In the genomic region with DNA sequence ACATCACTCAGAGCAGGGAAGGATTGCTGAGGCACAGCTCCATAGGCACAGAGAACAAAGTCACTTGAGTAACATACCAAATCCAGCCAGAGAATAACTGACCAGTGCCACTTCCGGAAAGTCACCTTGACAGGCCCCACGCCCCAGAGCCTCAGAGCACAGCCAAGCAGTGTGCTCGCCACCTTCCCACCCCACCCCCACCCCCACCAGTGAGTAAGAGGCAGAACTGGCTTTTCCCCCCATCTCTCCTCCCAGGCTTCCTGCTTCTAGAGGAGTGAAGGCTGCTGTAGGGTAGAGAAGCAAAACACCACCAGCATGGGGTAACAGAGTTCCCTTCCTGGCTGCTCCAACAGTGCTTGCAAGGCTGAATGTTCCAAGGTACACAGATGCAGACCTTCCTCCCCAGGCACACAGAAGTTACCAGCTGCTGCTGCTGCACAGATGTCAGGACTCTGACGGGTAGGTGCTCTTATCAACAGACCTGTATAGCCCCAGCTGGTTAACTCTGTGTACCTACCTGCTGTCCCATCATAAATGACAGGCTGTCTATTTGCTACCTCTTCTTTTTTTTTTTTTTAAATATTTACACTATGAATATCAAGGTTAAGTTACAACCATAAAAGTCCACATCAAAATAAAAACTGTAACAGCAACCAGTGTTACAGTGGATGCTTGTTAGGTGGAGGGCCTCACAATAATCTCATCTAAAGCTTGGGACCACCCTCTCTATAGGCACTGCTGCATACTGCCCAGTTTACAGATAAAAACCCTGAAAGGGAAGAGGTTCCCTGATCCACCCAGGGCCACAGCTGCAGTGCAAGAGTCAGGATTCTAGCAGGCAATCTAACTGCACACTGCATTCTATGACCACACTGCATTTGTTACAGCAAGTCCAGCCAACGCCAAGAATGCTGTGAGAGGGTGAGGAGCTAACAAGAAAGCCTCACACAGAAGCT, we compare ENCODE assay signal across 12 mouse cellular contexts. TPM values are rescaled to one million over a fixed set of nuclear protein-coding genes. Genes with fewer than 3 reads are reported as not detected.
DNase-seq lines count a peak whose midpoint lies in the region; ATAC-seq and TF ChIP-seq lines count a peak whose summit lies in the region.
"Had no signal": no experiment of that assay in that cellular context is flagged by ENCODE, and none has a peak within 500 bp of the region (broad histone marks: within the 10 kb centered on the region; RNA-seq: fewer than 3 reads in every experiment).

No protein-coding gene starts in this region.

- H3K9ac ChIP-seq in liver, embryonic 11.5 days (ENCODE audit: low read depth, low read length) = no peak overlapping the region
- no peak overlapping the region for H3K9ac ChIP-seq in liver, postnatal 0 days (replicated peaks)
- H3K9ac ChIP-seq in stomach, embryonic 16.5 days (ENCODE audit: low read length) = no peak overlapping the region
- no peak overlapping the region for H3K9ac ChIP-seq in midbrain, postnatal 0 days (replicated peaks; ENCODE audit: low read length, poor library complexity, severe bottlenecking)
- H3K9ac ChIP-seq: limb, embryonic 15.5 days had no signal

- 62% methylated on average over 5 of the region's 5 CpGs for WGBS in liver, embryonic 11.5 days
- WGBS in liver, postnatal 0 days (ENCODE audit: insufficient replicate concordance) = 52% methylated on average over 5 of the region's 5 CpGs
- WGBS in stomach, embryonic 16.5 days = 47% methylated on average over 5 of the region's 5 CpGs
- WGBS in midbrain, embryonic 10.5 days = 77% methylated on average over 5 of the region's 5 CpGs
- 82% methylated on average over 5 of the region's 5 CpGs for WGBS in midbrain, postnatal 0 days

- H3K27ac ChIP-seq in liver, embryonic 11.5 days (ENCODE audit: low read depth, low read length) = no peak overlapping the region
- H3K27ac ChIP-seq in liver, postnatal 0 days (ENCODE audit: low read depth) = no peak overlapping the region
- H3K27ac ChIP-seq in stomach, embryonic 16.5 days (ENCODE audit: low read length) = 0 out of 2 replicates have a peak overlapping the region, but pooled peaks have one; percentile 18
- no peak overlapping the region for H3K27ac ChIP-seq in midbrain, embryonic 10.5 days (replicated peaks)
- no peak overlapping the region for H3K27ac ChIP-seq in midbrain, postnatal 0 days (ENCODE audit: low read depth, low read length)
- H3K27ac ChIP-seq: forebrain, embryonic 10.5 days; limb, embryonic 15.5 days had no signal

- no peaks in the 10 kb centered on the region for H3K9me3 ChIP-seq in liver, embryonic 11.5 days (ENCODE audit: control insufficient read depth, low read length)
- H3K9me3 ChIP-seq in liver, postnatal 0 days (ENCODE audit: low read length) = no peaks in the 10 kb centered on the region
- H3K9me3 ChIP-seq in stomach, embryonic 16.5 days (replicated peaks; ENCODE audit: control insufficient read depth, low read length) = no peaks in the 10 kb centered on the region
- no peaks in the 10 kb centered on the region for H3K9me3 ChIP-seq in midbrain, embryonic 10.5 days (replicated peaks)
- no peaks in the 10 kb centered on the region for H3K9me3 ChIP-seq in midbrain, postnatal 0 days (ENCODE audit: low read length)
- H3K9me3 ChIP-seq: forebrain, embryonic 10.5 days; limb, embryonic 15.5 days had no signal

- no peaks in the 10 kb centered on the region for H3K4me1 ChIP-seq in liver, embryonic 11.5 days (replicated peaks; ENCODE audit: control insufficient read depth, insufficient read depth, low read length)
- H3K4me1 ChIP-seq in liver, postnatal 0 days (ENCODE audit: insufficient read depth) = no peaks in the 10 kb centered on the region
- 0 out of 2 replicates have a peak, but pooled peaks cover 4% of the 10 kb centered on the region for H3K4me1 ChIP-seq in stomach, embryonic 16.5 days (ENCODE audit: control insufficient read depth, insufficient read depth, low read length)
- no peaks in the 10 kb centered on the region for H3K4me1 ChIP-seq in midbrain, embryonic 10.5 days
- no peaks in the 10 kb centered on the region for H3K4me1 ChIP-seq in midbrain, postnatal 0 days (ENCODE audit: insufficient read depth, low read length)
- H3K4me1 ChIP-seq: forebrain, embryonic 10.5 days; limb, embryonic 15.5 days had no signal

- peak; percentile 58 for ATAC-seq in liver, embryonic 11.5 days (replicated peaks; ENCODE audit: low FRiP score)
- ATAC-seq in liver, postnatal 0 days = no peak
- peak; percentile 65 for ATAC-seq in stomach, embryonic 16.5 days (ENCODE audit: insufficient read depth, low FRiP score)
- no peak for ATAC-seq in frontal cortex, adult (ENCODE audit: low TSS enrichment)
- ATAC-seq in midbrain, postnatal 0 days (ENCODE audit: low FRiP score) = no peak
- ATAC-seq: midbrain, embryonic 16.5 days had no signal

- DNase-seq in liver, embryonic 11.5 days (ENCODE audit: low spot score) = no peak
- no peak for DNase-seq in liver, postnatal 0 days
- peak; percentile 16 for DNase-seq in T-cell, adult 2 months (ENCODE audit: low spot score)
- DNase-seq in kidney, adult 9 months = peak; percentile 12
- DNase-seq in midbrain, embryonic 10.5 days (ENCODE audit: low spot score) = no peak
- no peak for DNase-seq in midbrain, postnatal 0 days (ENCODE audit: low spot score)

- H3K4me2 ChIP-seq in liver, embryonic 11.5 days = no peak overlapping the region
- no peak overlapping the region for H3K4me2 ChIP-seq in liver, postnatal 0 days (ENCODE audit: low read depth, low read length)
- H3K4me2 ChIP-seq in stomach, embryonic 16.5 days (ENCODE audit: low read depth, low read length) = no peak overlapping the region
- no peak overlapping the region for H3K4me2 ChIP-seq in midbrain, postnatal 0 days (ENCODE audit: low read depth, low read length, poor library complexity, severe bottlenecking)
- H3K4me2 ChIP-seq: limb, embryonic 15.5 days had no signal

- H3K27me3 ChIP-seq in liver, embryonic 11.5 days (replicated peaks; ENCODE audit: control insufficient read depth, insufficient read depth, low read length) = no peaks in the 10 kb centered on the region
- H3K27me3 ChIP-seq in liver, postnatal 0 days (ENCODE audit: insufficient read depth, low read length) = no peaks in the 10 kb centered on the region
- no peaks in the 10 kb centered on the region for H3K27me3 ChIP-seq in stomach, embryonic 16.5 days (ENCODE audit: control insufficient read depth, insufficient read depth, low read length)
- no peaks in the 10 kb centered on the region for H3K27me3 ChIP-seq in midbrain, embryonic 10.5 days (ENCODE audit: low read depth, poor library complexity, severe bottlenecking)
- no peaks in the 10 kb centered on the region for H3K27me3 ChIP-seq in midbrain, postnatal 0 days (ENCODE audit: insufficient read depth, low read length)
- H3K27me3 ChIP-seq: CH12.LX; limb, embryonic 15.5 days had no signal

- no peak for TF ChIP-seq EP300 in liver, postnatal 0 days (IDR thresholded peaks at IDR 0.05; ENCODE audit: low read depth)

- TF ChIP-seq CTCF in liver, postnatal 0 days (IDR thresholded peaks at IDR 0.05; ENCODE audit: low read depth) = no peak
- no peak for TF ChIP-seq CTCF in midbrain, postnatal 0 days (IDR thresholded peaks at IDR 0.05)

- H3K36me3 ChIP-seq in liver, embryonic 11.5 days (ENCODE audit: control insufficient read depth, insufficient read depth, low read length) = peaks cover 13% of the 10 kb centered on the region
- peaks cover 63% of the 10 kb centered on the region for H3K36me3 ChIP-seq in liver, postnatal 0 days (replicated peaks; ENCODE audit: insufficient read depth, low read length)
- H3K36me3 ChIP-seq in stomach, embryonic 16.5 days (ENCODE audit: control insufficient read depth, insufficient read depth, low read length) = peaks cover 18% of the 10 kb centered on the region
- peaks cover 67% of the 10 kb centered on the region for H3K36me3 ChIP-seq in midbrain, embryonic 10.5 days
- H3K36me3 ChIP-seq in midbrain, postnatal 0 days (ENCODE audit: insufficient read depth, low read length) = peaks cover 49% of the 10 kb centered on the region

- H3K4me3 ChIP-seq in liver, embryonic 11.5 days (ENCODE audit: low read depth, low read length) = no peak overlapping the region
- no peak overlapping the region for H3K4me3 ChIP-seq in liver, postnatal 0 days (ENCODE audit: low read depth, low read length)
- no peak overlapping the region for H3K4me3 ChIP-seq in stomach, embryonic 16.5 days (replicated peaks; ENCODE audit: low read length)
- H3K4me3 ChIP-seq in midbrain, embryonic 10.5 days = no peak overlapping the region
- no peak overlapping the region for H3K4me3 ChIP-seq in midbrain, postnatal 0 days (ENCODE audit: low read depth, low read length)
- H3K4me3 ChIP-seq: forebrain, embryonic 10.5 days; limb, embryonic 15.5 days had no signal

RNA-seq across cellular contexts. Expression of a gene that starts 47.5 kb away (rescaled TPM):
- polyA plus RNA-seq in liver, embryonic 11.5 days (2014; fragmentation: Nextera tagmentation; extraction: Ambion mirVana) = 7.4 and 11.7 TPM in 2 replicates
- 6.6 and 7.0 TPM in 2 replicates for polyA plus RNA-seq in liver, postnatal 0 days (2015; fragmentation: Nextera tagmentation; extraction: Ambion mirVana)
- 9.3 and 9.5 TPM in 2 replicates for polyA plus RNA-seq in stomach, embryonic 16.5 days (2015; fragmentation: Nextera tagmentation; extraction: Ambion mirVana)
- polyA plus RNA-seq in midbrain, embryonic 10.5 days (2016; fragmentation: Nextera tagmentation; extraction: Ambion mirVana) = 3.0 and 3.4 TPM in 2 replicates
- total RNA-seq in midbrain, postnatal 0 days (2014; rRNA removed) = 35.6 and 36.5 TPM in 2 replicates
- 7.8 and 9.1 TPM in 2 replicates for polyA plus RNA-seq in midbrain, postnatal 0 days (2015; fragmentation: Nextera tagmentation; extraction: Ambion mirVana)

Comparison
In these comparisons a context has a peak if more than half of its experiments do, and no peak if none do; other contexts are left out.
1. ATAC-seq: peak in liver, embryonic 11.5 days (single experiment) and stomach, embryonic 16.5 days (single experiment); none in liver, postnatal 0 days (single experiment), frontal cortex, adult (single experiment) and midbrain, postnatal 0 days (single experiment).
2. DNase-seq: peak in T-cell, adult 2 months (single experiment) and kidney, adult 9 months (single experiment); none in liver, embryonic 11.5 days (single experiment), liver, postnatal 0 days (single experiment), midbrain, embryonic 10.5 days (single experiment) and midbrain, postnatal 0 days (single experiment).